Mouse (Mus musculus): Measurements from ENCODE around the gene Herc2. TPM values are rescaled to one million over a fixed set of nuclear protein-coding genes. Genes with fewer than 3 reads are reported as not detected.

Herc2 gene
- total RNA-seq, 2 experiments from 2014 or later, result 139 to 140 TPM

- intact Hi-C loops (cut with DNase I), result no loop called here
- DNase-seq (ENCODE audit: low spot score in 2 of 2), result no peak
These were observed 113.3 kb downstream of the Herc2 start for GRCm38 (mm10) chr7:56163316-56163715.

- intact Hi-C loops (cut with DNase I), result no loop called here
- DNase-seq (ENCODE audit: low spot score in 2 of 2), result no peak
These were observed 118.7 kb downstream of the Herc2 start for GRCm38 (mm10) chr7:56168713-56169112.

GRCm38 (mm10) chr7:56177371-56177770, 127.4 kb downstream of the Herc2 start:
- DNase-seq (ENCODE audit: low spot score in 2 of 2), result peak in 1 of 2 experiments; percentile 24

GRCm38 (mm10) chr7:56191041-56191440, 141.0 kb downstream of the Herc2 start:
- intact Hi-C loops (cut with DNase I), result no loop called here

More at GRCm38 (mm10) chr7:56177371-56177770, 127.4 kb downstream of the Herc2 start:
- intact Hi-C loops (cut with DNase I), result no loop called here

GRCm38 (mm10) chr7:56191661-56192060, 141.7 kb downstream of the Herc2 start:
- intact Hi-C loops (cut with DNase I), result no loop called here
- DNase-seq (ENCODE audit: low spot score in 2 of 2), result no peak

More at GRCm38 (mm10) chr7:56191041-56191440, 141.0 kb downstream of the Herc2 start:
- no peak for DNase-seq (ENCODE audit: low spot score in 2 of 2)

- no peak for DNase-seq (ENCODE audit: low spot score in 2 of 2)
- intact Hi-C loops (cut with DNase I), result no loop called here
These were observed 151.7 kb downstream of the Herc2 start for GRCm38 (mm10) chr7:56201483-56202218.

- intact Hi-C loops (cut with DNase I), result no loop called here
- no peak for DNase-seq (ENCODE audit: low spot score in 2 of 2)
These were observed 152.8 kb downstream of the Herc2 start for GRCm38 (mm10) chr7:56202843-56203242.

- intact Hi-C loops (cut with DNase I), result no loop called here
- no peak for DNase-seq (ENCODE audit: low spot score in 2 of 2)
These were observed 153.3 kb downstream of the Herc2 start for GRCm38 (mm10) chr7:56203286-56203685.

GRCm38 (mm10) chr7:56204877-56205276, 154.9 kb downstream of the Herc2 start:
- DNase-seq (ENCODE audit: low spot score in 2 of 2), result no peak

GRCm38 (mm10) chr7:56220811-56221210, 170.8 kb downstream of the Herc2 start:
- peak in 1 of 2 experiments; percentile 11 for DNase-seq (ENCODE audit: low spot score in 2 of 2)
- intact Hi-C loops (cut with DNase I), result no loop called here

More at GRCm38 (mm10) chr7:56204877-56205276, 154.9 kb downstream of the Herc2 start:
- intact Hi-C loops (cut with DNase I), result no loop called here

GRCm38 (mm10) chr7:56235794-56236423, 185.9 kb downstream of the Herc2 start:
- intact Hi-C loops (cut with DNase I), result no loop called here
- DNase-seq (ENCODE audit: low spot score in 2 of 2), result no peak

- intact Hi-C loops (cut with DNase I), result no loop called here
- DNase-seq (ENCODE audit: low spot score in 2 of 2), result no peak
These were observed 186.6 kb downstream of the Herc2 start for GRCm38 (mm10) chr7:56236617-56237016.

GRCm38 (mm10) chr7:56239543-56239942, 189.5 kb downstream of the Herc2 start, which contains the start of gene Oca2:
TSS of gene Oca2 (plus strand) at chr7:56239760.
- DNase-seq (ENCODE audit: low spot score in 2 of 2), result no peak
- intact Hi-C loops (cut with DNase I), result no loop called here

GRCm38 (mm10) chr7:56254568-56254967, 204.6 kb downstream of the Herc2 start:
- intact Hi-C loops (cut with DNase I), result no loop called here
- no peak for DNase-seq (ENCODE audit: low spot score in 2 of 2)

- DNase-seq (ENCODE audit: low spot score in 2 of 2), result no peak
- intact Hi-C loops (cut with DNase I), result no loop called here
These were observed 208.0 kb downstream of the Herc2 start for GRCm38 (mm10) chr7:56257875-56258441.

- intact Hi-C loops (cut with DNase I), result no loop called here
- DNase-seq (ENCODE audit: low spot score in 2 of 2), result no peak
These were observed 227.5 kb downstream of the Herc2 start for GRCm38 (mm10) chr7:56277506-56277905.

Other genes starting within 250 kb of the Herc2 start
- 10 to 100 TPM; 66.7 to 73.1 TPM for gene Cyfip1, start 208.5 kb upstream of the Herc2 start, total RNA-seq (2021)
- 10 to 100 TPM; 60.5 to 63.5 TPM for gene Nipa2, start 87.7 kb upstream of the Herc2 start, total RNA-seq (2021)
- gene Nipa1, start 30.2 kb upstream of the Herc2 start, total RNA-seq (2021), result 10 to 100 TPM; 63.5 to 65.9 TPM
- under 1 TPM; 0.44 to 0.46 TPM for gene Oca2, start 189.6 kb downstream of the Herc2 start, total RNA-seq (2021)